Mouse (Mus musculus): ENCODE measurements around the gene Cux1.
A peak's percentile ranks its signal among the peaks of the same experiment; 100 is the strongest.

The Cux1 gene

DNA sequence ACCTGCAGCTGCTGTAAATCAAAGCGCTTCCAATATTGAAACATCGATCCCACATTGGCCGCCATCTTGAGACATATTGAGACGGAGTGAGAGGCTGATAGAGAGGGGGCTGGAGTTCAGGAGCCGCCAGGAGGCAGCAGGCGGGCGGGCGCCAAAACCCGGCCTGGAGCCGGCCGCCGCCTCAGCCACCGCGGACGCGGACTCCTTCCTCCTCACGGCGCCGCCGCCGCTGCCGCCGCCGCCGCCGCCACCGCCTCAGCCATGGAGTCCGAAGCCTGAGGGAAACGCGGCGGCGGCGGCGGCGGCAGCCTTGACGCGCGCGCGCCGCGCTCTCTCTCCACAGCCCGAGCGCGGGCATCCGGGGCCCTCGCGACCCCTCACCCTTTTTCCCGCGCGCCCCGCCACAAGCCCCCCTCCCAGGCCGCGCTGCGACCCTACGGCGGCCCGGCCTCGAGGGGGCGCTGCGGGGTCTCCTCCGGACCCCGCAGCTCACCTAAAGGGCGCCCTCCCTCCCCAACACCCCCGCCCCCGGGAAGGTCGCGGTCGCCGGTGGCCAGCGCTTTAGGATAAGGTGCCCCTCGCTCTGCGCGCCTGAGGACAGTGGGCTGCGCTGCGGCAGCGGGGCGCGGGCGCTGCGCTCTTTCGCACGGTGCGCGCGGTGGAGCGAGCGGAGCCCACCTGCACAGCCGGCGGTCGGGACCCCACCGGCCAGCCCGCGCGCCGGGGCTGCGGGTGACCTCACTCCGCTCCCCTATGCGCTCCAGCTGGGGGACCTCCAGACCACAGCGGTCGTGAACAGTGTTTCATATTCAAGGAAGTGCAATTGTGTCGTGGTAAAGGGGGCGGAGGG, at the start of gene Cux1:
TSS of gene Cux1 (minus strand) at position 315 of the 850 bp plus-strand sequence.
- DNase-seq (ENCODE audit: extremely low read depth, low read depth) = no peak

DNA sequence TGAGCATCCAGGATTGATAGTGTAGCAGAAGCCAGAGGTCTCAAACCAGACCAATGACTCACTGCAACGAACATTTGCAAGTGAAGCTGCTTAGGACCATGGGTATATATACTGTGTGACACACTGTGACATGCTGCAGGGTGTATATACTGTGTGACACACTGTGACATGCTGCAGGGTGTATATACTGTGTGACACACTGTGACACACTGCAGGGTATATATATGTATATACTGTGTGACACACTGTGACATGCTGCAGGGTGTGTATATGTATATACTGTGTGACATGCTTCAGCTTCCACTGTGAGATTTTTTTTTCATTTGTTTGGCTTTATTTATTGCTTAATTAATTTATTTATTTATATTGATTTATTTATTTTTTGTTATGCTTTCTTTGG, 45.1 kb upstream of the Cux1 start:
- DNase-seq (ENCODE audit: extremely low read depth, low read depth) = no peak

DNA sequence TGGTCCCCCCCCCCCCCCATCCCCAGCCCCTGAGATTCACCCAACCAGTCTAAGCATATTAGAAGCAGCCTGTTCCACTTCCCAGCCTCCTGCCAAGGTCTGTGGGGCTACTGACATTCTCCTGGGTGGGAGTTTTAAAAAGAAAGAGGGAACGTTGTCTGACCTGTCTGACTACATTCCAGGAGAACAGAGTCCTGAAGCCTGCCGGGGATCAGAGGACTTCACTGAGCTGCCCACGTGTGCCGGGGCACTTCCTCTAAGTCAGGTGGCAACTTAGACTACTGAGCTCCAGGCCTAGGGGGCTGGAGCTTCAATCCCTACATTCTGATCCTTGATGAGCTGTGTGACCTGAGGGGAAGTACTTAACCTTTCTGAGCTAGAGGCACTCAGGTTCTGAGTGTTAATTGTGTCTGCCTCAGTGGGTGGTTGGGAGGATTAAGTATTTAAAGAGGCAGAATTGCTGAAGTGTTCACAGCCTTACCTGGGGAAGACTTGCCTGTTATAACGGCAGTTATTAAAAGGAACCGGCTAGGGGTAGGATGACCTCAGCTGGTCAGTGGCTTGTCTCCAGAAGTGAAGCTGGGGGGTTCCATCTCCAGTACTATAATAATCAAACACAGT, 41.6 kb upstream of the Cux1 start:
- no peak for DNase-seq (ENCODE audit: extremely low read depth, low read depth)

DNA sequence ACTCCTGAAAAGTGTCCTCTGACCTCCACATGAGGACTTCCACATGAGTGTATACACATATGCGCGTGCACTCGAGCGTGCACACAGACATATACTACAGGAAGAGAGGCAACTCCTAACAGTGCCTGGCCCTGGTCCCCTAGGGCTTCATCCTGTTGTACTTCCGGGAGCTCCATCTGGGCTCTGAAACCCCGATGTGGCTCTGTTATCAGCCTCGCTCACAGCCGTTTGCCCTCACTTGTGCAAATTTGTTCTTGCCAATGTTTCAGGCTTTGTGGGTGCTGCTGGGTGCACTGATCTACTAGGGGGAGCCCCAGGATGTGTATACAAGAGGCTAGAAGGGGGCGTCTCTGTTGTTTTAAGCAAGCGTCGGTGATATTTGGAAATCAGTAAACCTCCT, 37.9 kb upstream of the Cux1 start:
- DNase-seq (ENCODE audit: extremely low read depth, low read depth) = no peak

DNA sequence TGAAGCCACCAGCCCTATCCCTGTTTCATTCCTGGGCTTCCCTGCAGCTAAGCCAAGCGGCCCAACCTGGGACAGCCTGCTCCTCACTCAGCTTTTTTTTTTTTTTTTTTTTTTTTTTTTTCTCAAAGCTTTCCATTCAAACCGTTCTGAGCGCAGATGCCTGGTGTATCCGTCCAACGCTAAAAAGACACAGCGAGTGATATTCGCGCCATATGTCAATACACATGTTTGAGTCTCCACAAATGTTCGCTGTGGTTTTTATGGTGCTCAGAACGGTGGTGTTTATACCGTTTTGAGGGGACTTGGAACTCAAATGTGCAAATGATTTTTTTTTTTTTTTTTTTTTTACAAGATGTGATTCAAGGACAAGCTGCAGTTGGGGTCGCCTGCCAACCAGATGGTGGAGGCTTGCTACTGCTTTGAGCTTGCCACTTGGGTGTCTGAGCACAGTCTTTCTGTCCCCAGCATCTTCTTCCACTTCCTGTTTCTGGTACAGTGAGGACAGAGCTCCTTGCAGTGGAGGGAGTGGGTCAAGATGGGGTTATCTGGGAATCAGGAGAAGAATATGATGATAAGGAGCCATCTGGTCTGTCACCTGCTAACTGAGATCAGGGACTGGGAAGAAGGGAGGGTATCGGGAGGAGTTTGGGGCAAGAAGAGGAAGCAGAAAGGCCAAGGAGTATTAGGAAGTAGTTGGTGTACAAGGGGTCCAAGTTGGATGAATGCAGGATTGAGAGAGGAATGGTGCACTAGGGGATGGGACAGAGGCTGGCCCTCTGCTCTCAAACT, 36.1 kb upstream of the Cux1 start:
- DNase-seq (ENCODE audit: extremely low read depth, low read depth) = no peak

DNA sequence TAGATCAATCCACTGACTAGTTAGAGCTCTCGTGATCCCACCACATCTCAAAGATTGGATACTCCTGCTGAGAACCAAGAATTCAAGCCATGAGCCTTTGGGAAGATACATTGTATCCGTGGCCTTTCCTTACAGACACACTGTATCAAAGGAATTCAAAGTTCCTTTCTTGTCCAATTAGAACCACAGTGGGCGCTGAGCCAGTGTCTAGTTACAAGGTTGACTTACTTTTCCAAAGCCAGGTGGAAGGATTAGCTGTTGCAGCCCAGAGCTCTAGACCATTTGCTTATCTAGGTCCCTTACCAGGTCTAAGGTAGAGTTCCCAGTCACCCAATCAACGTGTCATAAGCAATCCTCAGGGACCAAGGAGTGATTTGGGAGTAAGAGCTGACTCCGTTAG, 33.2 kb upstream of the Cux1 start:
- DNase-seq (ENCODE audit: extremely low read depth, low read depth) = no peak

DNA sequence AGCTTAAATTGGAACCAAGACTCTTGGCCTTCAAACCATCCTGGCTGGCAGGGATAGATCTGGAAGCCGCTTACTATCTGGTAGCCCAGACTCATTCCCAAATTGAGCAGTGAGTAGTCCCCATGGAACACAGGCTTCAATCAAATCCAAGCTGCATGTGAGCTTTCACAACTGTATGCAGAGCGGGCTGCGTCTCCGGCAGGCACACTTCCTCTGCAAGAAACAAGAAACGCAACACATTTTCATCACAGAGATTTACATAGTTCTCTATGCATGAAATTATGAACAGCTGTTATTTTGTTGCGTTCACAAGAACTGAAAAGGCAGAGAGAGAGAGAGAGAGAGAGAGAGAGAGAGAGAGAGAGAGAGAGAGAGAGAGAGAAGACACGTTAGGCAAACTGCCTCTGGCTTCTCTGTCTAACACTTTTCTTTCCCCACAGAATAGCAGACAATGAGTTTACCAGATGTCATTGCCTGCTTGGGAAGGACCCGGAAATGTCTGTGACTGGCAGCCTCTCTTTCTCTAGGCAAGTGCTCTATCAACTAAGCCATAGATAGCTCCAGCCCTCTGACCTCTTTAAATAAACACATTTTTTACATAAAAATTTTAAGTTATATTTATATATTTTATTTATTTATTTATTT, 27.7 kb upstream of the Cux1 start:
- DNase-seq (ENCODE audit: extremely low read depth, low read depth) = no peak

DNA sequence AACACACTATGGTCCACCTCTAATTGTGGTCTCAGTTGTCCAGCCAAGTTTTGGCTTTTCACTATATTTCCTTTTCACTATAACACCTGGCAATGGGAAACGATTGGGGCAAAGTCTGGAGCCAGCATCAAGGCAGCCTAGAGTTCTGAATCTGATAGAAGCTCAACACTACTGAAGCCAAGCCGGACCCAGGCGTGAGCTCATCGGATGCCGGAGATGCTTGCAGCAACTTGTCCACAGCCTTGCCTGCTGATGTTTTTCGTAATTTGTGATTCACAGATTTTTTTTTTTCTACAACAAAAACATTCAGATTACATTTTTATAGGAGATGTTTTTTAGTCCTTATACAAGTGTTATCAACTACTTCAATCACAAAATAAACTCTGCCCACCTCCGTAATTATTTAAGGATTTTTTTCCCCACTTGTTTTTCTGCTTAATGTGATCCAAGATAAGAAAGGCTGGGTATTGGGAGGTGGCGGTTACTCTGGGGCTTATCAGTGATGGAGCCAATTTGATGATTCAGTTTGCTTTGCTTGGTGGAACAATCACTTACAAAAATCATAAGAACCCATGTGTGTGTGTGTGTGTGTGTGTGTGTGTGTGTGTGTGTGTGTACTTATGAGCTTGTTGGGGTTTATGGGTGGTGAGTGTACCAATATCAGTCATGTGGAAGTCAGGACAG, 24.7 kb upstream of the Cux1 start:
- DNase-seq (ENCODE audit: extremely low read depth, low read depth) = no peak

DNA sequence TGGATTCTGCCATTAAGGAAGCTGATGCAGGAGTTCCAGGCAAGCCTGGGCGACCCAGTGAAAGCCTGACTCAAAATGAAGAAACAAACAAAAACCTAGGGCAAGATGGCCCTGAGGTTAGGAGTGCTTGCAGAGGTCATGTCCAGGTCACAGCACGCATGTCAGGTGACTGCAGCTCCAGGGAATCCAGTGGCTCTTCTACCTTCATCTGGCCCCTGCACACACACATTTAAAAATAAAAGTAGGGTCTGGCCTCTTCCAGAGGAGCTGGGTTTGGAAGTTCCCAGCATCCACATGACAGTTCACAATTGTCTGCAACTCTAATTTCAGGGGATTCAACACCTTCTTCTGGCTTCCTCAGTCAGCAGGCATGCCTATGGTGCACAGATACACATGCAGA, 21.7 kb upstream of the Cux1 start:
- no peak for DNase-seq (ENCODE audit: extremely low read depth, low read depth)

DNA sequence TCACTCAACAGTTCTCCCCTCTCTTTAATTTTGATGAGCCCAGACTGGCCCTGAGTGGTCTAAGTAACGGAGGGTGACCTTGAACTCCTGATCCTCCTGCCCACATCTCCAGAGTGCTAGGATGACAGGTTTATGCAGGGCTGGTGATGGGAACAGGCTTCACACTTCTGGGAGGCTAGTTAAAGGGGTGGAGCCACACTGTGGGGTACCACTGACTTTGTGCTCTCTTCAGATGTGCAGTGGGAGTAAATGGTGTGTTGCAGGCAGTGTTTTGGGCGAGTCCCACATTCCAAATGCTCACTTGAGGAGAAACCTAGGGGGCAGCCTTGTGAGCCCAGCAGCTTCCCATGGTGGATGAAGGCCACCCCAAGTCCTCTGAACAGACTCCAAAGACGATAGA, 21.2 kb upstream of the Cux1 start:
- DNase-seq (ENCODE audit: extremely low read depth, low read depth) = no peak

DNA sequence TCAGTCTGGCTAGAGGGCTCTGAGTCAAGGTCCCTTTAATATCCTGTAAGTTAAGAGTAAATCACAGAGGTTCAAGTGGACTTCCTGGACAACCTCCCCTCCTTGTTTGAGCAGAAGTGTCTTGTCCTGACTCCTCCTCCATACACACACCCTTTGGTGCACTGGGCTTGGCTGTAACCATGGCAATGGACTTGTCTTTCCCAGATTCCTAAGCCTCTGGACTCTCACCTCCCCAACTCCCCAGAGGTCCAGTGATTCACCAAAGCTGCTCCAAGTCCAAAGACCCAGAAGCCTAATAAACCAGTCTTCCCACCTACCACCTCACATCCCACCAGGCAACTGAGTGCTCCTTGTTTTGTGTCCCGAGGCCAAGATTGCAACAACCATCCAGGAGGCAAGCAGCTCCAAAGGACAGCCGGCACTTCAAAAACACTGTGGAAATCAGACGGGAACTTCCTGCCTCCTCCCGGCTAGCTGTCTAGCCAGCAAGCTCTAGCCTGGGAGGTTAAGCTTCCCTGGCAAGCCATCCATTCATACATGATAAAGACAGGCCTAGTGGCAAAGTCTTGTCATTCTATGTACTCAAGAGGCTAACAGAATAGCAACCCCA, 17.5 kb upstream of the Cux1 start:
- no peak for DNase-seq (ENCODE audit: extremely low read depth, low read depth)

DNA sequence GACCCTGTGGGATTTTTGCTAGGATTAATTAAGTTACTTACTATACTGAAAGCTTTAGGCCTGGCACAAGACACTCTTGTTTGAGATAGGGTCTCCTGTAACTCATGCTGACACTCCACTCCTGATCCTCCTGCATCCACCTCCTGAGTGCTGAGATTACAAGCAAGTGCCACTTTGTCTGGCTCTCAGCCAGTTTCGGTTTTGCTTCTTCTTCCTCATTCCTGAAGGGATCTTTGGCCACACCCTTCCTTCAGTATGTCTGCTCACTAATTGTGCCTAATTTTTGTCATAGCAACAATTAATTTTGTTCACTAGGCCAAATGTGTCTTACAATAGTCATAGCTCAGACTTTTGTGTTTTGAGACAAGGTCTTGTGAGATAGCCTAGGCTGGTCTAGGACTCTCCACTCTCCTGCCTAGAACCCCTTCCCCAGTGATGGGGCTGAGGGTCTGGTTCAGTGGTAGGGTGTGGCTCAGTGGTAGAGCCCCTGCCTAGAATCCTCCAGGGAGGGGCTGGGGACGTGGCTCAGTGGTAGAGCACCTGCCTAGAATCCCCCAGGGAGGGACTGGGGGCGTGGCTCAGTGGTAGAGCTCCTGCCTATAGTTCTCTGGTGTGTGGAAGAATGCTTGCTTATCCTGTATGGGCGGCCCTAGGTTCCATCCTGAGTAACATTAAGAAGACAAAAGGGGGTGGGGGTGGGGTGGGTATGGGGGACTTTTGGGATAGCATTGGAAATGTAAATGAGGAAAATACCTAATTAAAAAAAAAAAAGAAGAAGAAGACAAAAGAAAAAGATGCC, 16.6 kb upstream of the Cux1 start:
- DNase-seq (ENCODE audit: extremely low read depth, low read depth) = peak; percentile 88

DNA sequence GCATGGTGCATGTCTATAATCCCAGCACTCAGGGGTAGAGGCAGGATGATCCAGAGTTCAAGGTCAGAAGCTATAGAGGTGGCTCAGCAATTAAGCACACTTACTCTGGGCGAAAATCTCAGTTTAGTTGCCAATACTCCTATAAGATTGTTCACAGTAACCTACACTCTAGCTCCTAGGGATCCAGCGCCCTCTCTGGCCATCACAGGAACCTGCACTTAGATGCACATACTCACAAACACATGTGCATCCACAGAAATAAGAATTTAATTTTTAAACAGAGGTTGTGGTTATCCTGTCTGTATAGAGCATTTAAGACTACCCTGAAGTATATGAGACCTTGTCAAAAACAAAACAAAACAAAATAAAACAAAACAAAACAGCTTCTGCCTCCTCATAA, 16.0 kb upstream of the Cux1 start:
- no peak for DNase-seq (ENCODE audit: extremely low read depth, low read depth)

DNA sequence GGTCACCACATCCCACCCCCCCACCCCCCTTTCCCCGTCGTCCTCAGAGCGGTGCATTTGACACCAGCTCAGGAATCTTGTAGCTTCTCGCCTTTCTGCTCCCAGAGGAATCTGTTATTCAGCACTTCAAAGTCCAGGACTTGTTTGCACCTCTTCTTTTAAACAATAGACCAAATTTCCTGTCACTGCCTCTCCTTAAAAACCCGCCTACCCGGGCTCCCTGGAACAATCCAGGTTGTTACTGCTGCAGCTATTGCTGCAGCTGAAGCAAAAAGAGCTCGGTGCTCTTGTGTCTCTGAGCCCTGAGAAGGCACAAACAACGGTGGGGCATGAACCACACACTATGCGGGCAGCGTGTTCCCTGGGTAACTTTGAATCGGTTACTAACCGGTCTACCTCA, 14.9 kb upstream of the Cux1 start:
- no peak for DNase-seq (ENCODE audit: extremely low read depth, low read depth)

DNA sequence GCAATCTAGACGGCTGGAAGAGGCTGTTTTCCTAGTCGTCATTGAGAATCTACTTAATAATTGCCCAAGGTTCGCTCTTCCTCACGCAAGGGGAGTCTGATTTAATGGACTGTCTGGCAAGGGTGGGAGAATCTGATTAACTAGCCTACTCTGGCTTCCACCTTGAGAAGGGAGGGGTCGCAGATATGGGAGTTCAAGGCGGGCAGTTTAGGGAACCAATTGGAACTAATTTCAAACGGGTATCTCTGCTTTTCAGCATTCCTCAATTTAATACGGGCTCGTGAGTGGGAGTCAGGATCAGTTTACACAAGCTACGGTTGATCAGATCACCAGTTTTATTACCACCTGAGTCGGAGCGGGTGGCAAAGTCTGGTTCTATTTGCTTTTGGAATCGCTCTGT, 14.3 kb upstream of the Cux1 start:
- no peak for DNase-seq (ENCODE audit: extremely low read depth, low read depth)

DNA sequence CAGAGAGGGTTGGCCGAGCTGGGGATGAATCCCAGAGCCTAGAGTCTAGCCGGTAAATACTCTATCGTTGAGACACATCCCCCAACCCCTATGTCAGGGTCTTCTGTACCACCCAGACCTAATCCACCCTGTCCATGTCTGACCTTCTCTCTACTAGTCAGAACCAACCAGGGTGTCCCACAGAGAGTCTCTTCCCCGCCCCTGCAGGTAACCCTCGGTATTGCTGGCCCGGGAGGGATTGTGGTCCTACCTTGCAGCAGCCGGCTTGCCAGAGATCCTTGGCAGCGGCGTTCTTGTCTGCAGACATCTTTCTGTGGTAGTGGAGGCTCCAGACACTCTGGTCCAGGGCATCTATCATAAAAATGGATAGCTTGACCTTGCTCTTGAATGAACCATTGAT, 13.9 kb upstream of the Cux1 start:
- DNase-seq (ENCODE audit: extremely low read depth, low read depth) = no peak

DNA sequence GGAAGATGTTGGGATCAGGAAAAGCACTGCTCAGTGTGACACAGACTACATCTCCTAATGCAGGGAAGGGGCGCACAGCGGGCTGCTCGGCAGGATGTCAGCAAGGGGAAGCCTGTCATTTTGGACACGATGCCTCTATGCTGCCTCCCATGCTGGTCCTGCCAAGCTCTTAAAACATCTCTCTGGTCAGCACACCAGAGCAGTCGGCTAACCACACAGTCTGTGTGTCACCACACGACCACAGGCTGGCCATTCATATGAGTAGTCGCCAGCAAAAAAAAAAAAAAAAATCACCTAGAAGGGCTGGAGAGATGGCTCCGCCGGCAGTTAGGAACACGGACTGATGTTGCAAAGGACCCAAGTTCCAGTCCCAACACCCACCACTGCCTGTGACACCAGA, 10.9 kb upstream of the Cux1 start:
- no peak for DNase-seq (ENCODE audit: extremely low read depth, low read depth)

DNA sequence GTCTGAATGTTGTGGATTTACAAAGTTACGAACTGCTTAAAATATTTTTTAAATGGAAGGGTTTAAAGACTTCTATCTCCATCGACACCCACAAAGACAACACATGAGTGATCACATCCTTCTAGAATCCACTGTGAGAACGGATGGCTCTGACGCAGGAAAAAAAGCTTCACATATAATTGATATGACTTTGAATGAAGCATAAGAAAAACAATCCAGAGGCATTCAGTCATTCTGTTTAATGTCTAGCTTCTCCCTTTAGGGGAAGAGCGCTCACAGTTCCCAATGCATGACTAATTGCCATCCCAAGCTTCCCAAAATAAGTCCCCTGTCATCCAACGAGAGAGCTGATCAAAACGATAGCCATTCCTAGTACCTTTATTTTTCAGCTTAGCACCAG, 2.9 kb upstream of the Cux1 start:
- no peak for DNase-seq (ENCODE audit: extremely low read depth, low read depth)

DNA sequence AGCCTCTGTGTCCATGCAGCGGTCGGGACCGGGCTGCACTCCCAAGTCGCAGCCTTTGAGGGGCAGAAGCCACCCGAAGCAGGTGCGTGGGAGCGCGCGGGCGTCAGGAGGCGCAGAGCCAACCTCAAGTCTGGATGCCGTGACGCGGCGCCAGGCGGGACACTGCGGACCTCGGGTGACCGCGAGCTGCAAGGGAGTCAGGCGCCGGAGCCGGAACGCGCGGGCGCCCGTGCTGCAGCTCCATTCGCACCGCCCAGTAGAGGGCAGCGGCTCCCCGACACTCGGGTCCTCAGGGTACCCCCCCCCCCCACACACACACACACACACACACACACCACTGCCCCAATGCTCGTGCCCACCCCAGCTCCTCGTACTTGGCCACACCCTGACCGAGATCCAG, 1.5 kb upstream of the Cux1 start:
- no peak for DNase-seq (ENCODE audit: extremely low read depth, low read depth)

Data from MEL-GATA-1-ER (cell line).